Mouse (Mus musculus): ENCODE results near the gene Erbb2. TPM values are rescaled to one million over a fixed set of nuclear protein-coding genes. Genes with fewer than 3 reads are reported as not detected.

The Erbb2 gene
- polyA plus RNA-seq (2015; fragmentation: Nextera tagmentation; extraction: Ambion mirVana), result 10.4 and 10.9 TPM in 2 replicates

DNA sequence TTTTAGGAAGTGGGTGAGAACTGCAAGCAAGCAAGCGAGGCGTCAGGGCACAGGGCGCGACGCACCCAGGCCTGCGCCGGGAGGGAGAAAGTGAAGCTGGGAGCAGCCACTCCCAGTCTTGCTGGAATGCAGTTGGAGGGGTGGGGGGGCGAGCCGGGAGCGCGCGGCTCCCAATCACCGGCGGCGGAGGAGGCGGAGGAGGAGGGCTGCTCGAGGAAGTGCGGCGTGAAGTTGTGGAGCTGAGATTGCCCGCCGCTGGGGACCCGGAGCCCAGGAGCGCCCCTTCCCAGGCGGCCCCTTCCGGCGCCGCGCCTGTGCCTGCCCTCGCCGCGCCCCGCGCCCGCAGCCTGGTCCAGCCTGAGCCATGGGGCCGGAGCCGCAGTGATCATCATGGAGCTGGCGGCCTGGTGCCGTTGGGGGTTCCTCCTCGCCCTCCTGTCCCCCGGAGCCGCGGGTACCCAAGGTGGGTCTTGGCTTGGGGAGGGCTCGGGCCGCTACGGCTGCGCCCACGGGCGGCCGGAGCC is at the start of gene Erbb2:
Gene Erbb2, plus strand, starts transcription at position 198 of the 524 bp plus-strand sequence.
- 1% methylated on average over 47 of the region's 49 CpGs for WGBS
- Histone ChIP-seq H3K27me3 (peaks cover 47% of the 10 kb centered on the region), H3K27ac (replicated peaks) (peak within 1 kb of the TSS; percentile 84)

DNA sequence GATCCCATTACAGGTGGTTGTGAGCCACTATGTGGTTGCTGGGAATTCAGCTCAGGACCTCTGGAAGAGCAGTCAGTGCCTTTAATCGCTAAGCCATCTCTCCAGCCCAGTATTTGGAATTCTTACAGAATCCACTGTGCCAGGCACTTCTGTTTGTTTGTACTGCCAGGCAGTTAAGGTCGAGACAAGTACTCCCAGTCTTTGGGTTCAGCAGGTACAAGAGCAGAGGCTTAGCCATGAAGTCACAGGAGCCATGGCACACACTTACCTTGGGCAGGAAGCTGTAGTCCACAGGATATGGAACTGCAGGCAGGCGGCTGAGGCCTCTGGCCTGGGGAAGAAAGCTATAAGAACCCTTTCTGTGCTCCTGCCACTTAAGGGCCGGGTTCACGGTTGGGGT is 48.5 kb upstream of the Erbb2 start:
- Histone ChIP-seq H3K9me3 (no peaks in the 10 kb centered on the region), H3K27ac (replicated peaks) (no peak overlapping the region), H3K4me3 (no peak overlapping the region), H3K27me3 (no peaks in the 10 kb centered on the region), H3K9ac (0 out of 2 replicates have a peak overlapping the region, but pooled peaks have one; percentile 22), H3K4me2 (no peak overlapping the region), H3K36me3 (no peaks in the 10 kb centered on the region), H3K4me1 (replicated peaks) (peaks cover 39% of the 10 kb centered on the region)
- ATAC-seq (ENCODE audit: low read depth), result no peak
- 84% methylated on average over 5 of the region's 5 CpGs for WGBS

More for the DNA sequence above, at the start of gene Erbb2:
- peak; percentile 60 for ATAC-seq (ENCODE audit: low read depth)
- Histone ChIP-seq H3K36me3 (no peaks in the 10 kb centered on the region), H3K4me3 (peak within 1 kb of the TSS; percentile 64), H3K4me1 (replicated peaks) (peaks cover 51% of the 10 kb centered on the region), H3K9me3 (no peaks in the 10 kb centered on the region), H3K4me2 (peak within 1 kb of the TSS; percentile 96), H3K9ac (peak within 1 kb of the TSS; percentile 82)

DNA sequence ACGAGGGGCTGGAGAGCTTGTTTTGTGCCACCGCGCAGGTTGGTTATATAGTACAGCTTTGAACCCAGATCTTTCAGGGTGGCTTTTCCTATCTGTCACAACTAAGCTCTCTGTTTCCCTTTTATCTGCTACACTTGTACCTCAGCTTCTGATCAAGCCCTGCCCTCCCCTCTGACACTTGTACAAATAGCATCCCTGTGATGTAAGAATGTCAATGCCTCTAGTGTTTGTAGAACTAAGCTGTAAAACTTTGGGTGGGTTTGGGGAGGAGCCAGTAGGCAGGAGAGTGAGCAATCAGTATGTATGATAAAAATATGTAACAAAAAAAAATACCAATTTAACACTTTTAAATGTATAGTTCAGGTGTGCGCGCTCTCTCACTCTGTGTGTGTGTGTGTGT is 47.9 kb upstream of the Erbb2 start:
- Histone ChIP-seq H3K9me3 (no peaks in the 10 kb centered on the region), H3K4me2 (no peak overlapping the region), H3K4me1 (replicated peaks) (peaks cover 33% of the 10 kb centered on the region), H3K27ac (replicated peaks) (no peak overlapping the region), H3K27me3 (no peaks in the 10 kb centered on the region), H3K36me3 (no peaks in the 10 kb centered on the region), H3K9ac (no peak overlapping the region), H3K4me3 (no peak overlapping the region)
- WGBS, result 93% methylated on average over 5 of the region's 5 CpGs
- ATAC-seq (ENCODE audit: low read depth), result no peak

DNA sequence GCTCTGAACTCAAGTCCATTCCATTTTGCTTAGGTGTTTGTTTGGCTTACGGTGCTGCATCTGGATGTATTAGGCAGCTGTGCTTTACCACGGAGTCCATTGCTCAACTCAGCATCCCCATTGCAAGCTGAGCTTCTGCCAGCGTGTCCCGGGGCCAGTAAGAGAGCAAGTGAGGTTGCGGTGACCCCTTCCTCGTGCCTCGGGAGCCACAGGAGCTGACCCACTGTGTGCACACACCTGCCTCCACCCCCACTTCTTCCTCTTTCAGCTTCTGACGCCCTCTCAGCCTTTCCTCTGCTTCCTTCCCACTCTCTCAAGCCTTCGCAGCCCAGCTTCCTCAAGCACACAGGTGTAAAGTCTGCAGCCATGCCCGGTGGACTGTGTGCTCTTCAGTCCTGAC is 46.0 kb upstream of the Erbb2 start:
- no peaks in the 10 kb centered on the region for H3K36me3 ChIP-seq
- ATAC-seq (ENCODE audit: low read depth), result no peak
- H3K4me2 ChIP-seq, result no peak overlapping the region
- H3K4me1 ChIP-seq (replicated peaks), result peaks cover 22% of the 10 kb centered on the region
- no peak overlapping the region for H3K9ac ChIP-seq
- H3K9me3 ChIP-seq, result no peaks in the 10 kb centered on the region
- 82% methylated on average over 10 of the region's 10 CpGs for WGBS
- no peak overlapping the region for H3K27ac ChIP-seq (replicated peaks)
- H3K27me3 ChIP-seq, result no peaks in the 10 kb centered on the region
- H3K4me3 ChIP-seq, result no peak overlapping the region

DNA sequence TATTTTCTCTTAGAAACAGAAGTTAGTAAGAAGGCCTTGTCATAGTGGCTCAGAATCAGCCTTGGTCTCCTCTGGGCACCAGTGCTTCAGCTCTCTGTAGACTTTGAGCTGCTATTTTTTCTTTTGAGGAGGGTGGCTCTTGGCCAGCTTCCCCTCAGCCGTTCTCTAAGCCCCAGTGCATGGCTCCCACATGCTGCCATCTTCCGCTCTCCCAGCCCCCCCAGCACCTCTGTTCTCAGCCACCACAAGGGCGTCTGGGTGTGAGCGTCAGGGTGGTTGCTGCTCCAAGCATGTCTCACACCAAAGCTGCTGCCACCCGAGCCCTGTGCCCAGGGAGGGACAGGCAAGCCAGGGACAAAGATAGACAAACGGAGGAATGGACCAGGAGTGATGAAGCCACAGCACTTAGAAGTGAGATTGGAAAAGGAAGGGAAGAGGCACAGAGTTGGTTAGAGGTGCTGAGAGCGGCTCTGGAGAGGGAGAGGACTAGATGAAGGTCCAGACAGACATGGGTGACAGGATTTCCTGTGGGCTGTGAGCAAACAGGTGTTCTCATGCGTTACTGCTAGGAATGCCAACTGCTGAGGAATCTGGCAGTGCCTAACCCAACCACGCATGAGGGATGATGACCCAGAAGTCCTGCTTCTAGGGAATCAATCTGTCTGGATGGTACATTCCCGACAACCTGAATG is 45.0 kb upstream of the Erbb2 start:
- 84% methylated on average over 10 of the region's 10 CpGs for WGBS
- Histone ChIP-seq H3K36me3 (no peaks in the 10 kb centered on the region), H3K4me3 (no peak overlapping the region), H3K9me3 (no peaks in the 10 kb centered on the region), H3K9ac (no peak overlapping the region), H3K27me3 (no peaks in the 10 kb centered on the region), H3K4me2 (no peak overlapping the region), H3K27ac (replicated peaks) (no peak overlapping the region), H3K4me1 (replicated peaks) (peaks cover 22% of the 10 kb centered on the region)
- ATAC-seq (ENCODE audit: low read depth), result no peak

DNA sequence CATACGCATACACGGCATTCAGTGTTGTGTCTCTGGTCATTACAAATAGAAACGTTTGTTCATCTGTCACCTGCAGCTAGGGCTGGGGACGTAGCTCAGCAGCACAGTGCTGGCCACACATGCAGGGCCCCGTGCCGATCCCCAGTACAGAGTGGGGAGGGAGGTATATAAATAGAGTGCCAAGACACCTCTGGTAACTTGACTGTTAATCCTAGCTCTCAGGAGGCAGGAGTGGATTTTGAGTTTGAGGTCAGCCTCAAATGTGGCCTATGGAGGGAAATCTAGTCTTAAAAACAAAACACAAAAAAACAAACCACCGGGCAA is 44.4 kb upstream of the Erbb2 start:
- H3K9me3 ChIP-seq, result no peaks in the 10 kb centered on the region
- ATAC-seq (ENCODE audit: low read depth), result no peak
- H3K27ac ChIP-seq (replicated peaks), result no peak overlapping the region
- 87% methylated on average over 7 of the region's 7 CpGs for WGBS
- H3K36me3 ChIP-seq, result no peaks in the 10 kb centered on the region
- no peak overlapping the region for H3K4me3 ChIP-seq
- peaks cover 22% of the 10 kb centered on the region for H3K4me1 ChIP-seq (replicated peaks)
- H3K27me3 ChIP-seq, result no peaks in the 10 kb centered on the region
- no peak overlapping the region for H3K9ac ChIP-seq
- no peak overlapping the region for H3K4me2 ChIP-seq

DNA sequence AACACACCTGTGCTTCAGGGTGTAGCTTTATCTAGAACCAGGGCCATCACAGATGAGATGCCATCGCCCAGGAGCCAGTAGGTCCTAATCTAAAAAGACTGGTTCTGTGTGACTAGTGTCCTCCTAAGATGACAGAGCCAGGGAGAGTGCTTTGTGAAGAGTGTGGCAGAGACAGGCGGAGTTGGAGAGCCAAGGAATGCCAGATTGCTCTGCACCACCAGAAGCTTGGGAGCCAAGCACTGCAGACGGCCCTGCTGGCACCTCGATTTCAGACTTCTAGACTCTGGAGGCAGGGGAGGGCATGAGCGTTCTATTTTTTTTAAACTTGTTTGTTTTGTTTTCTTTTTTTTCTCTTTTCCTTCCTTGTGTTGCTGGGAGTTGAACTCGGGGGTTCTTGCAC is 42.9 kb upstream of the Erbb2 start:
- ATAC-seq (ENCODE audit: low read depth), result no peak
- Histone ChIP-seq H3K36me3 (no peaks in the 10 kb centered on the region), H3K4me2 (no peak overlapping the region), H3K9me3 (no peaks in the 10 kb centered on the region), H3K27ac (replicated peaks) (no peak overlapping the region), H3K9ac (no peak overlapping the region), H3K4me3 (no peak overlapping the region), H3K4me1 (replicated peaks) (peaks cover 22% of the 10 kb centered on the region), H3K27me3 (no peaks in the 10 kb centered on the region)
- WGBS, result 85% methylated on average over 6 of the region's 6 CpGs

DNA sequence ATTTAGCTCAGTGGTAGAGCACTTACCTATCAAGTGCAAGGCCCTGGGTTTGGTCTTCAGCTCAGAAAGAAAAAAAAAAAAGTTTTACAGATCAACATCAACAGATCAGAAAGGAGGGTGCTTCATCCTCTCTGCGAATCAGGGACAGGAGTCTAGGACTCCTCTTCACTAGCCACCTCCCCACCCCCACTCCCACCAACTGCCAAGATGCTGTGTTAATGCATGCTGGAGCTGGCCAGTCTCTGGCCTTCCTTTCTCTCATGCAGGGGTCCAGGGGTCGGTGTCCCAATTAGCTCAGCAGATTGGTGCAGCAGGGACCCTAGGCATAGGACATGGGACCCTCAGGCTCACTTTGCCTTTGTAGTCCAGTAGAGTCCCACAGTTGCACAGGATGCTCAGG is 41.7 kb upstream of the Erbb2 start:
- no peak overlapping the region for H3K27ac ChIP-seq (replicated peaks)
- H3K27me3 ChIP-seq, result no peaks in the 10 kb centered on the region

DNA sequence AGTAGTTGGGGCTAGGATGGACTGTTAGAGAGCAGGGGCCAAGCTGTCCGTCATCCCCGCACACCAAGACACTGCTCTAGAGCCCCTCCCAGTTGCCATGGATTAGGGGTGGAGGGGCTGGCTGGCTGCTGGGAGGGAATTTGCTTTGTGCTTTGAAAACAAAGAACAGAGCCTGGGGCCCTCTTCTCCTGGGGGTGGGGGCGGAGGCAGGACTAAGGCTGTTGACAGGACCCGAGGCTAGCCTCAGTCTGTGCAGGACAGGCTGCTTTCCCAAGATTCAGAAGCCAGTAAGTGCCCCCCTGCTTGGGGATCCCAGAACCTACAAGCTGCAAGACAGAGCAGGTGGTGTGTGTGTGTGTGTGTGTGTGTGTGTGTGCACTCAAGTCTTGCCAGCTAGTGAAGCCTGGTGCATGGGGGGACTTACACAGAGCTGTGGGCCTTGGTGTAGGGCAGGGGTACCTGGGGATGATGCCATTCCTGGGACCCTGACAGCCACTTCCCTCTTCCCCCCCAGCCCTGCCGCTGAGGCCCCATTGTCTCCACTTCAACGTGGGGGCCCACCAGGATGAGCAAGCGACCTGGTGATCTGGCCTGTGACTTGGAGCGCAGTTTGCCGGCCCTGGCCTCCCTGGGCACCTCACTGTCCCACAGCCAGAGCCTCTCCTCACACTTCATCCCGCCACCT is 40.6 kb upstream of the Erbb2 start:
- H3K4me2 ChIP-seq, result 0 out of 2 replicates have a peak overlapping the region, but pooled peaks have one; percentile 14
- H3K9ac ChIP-seq, result peak overlapping the region; percentile 8; the same call in 1 of the 2 replicates
- peaks cover 23% of the 10 kb centered on the region for H3K36me3 ChIP-seq
- peak; percentile 56 for ATAC-seq (ENCODE audit: low read depth)
- no peaks in the 10 kb centered on the region for H3K9me3 ChIP-seq
- peak overlapping the region; percentile 52 for H3K27ac ChIP-seq (replicated peaks)
- H3K4me3 ChIP-seq, result no peak overlapping the region
- 34% methylated on average over 10 of the region's 10 CpGs for WGBS
- H3K27me3 ChIP-seq, result no peaks in the 10 kb centered on the region
- H3K4me1 ChIP-seq (replicated peaks), result peaks cover 22% of the 10 kb centered on the region

More for the DNA sequence above, 41.7 kb upstream of the Erbb2 start:
- Histone ChIP-seq H3K4me3 (no peak overlapping the region), H3K4me2 (no peak overlapping the region), H3K9me3 (no peaks in the 10 kb centered on the region), H3K4me1 (replicated peaks) (peaks cover 22% of the 10 kb centered on the region), H3K9ac (no peak overlapping the region), H3K36me3 (peaks cover 12% of the 10 kb centered on the region)
- no peak for ATAC-seq (ENCODE audit: low read depth)
- 87% methylated on average over 2 of the region's 2 CpGs for WGBS

DNA sequence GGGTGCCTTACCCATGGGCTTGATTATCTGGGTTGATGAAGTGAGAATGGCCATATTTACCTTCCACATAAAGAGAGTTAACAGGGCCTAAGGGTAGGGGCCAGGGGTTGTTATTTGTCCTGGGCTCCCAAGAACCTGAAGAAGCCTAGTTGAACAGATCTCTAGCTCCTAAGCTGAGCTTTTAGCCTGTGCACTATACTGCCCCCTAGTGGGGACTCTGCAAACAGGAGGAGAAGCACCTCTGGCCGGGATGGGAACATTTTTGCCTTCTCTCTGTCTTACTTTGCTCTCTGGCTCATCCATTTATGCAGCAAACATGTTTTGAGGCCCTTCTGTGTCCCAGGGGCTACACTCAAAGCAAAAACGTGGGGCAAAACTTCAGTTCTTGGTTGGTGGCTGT is 39.9 kb upstream of the Erbb2 start:
- Histone ChIP-seq H3K4me2 (0 out of 2 replicates have a peak overlapping the region, but pooled peaks have one; percentile 14), H3K27ac (replicated peaks) (0 out of 2 replicates have a peak overlapping the region, but pooled peaks have one; percentile 52)

DNA sequence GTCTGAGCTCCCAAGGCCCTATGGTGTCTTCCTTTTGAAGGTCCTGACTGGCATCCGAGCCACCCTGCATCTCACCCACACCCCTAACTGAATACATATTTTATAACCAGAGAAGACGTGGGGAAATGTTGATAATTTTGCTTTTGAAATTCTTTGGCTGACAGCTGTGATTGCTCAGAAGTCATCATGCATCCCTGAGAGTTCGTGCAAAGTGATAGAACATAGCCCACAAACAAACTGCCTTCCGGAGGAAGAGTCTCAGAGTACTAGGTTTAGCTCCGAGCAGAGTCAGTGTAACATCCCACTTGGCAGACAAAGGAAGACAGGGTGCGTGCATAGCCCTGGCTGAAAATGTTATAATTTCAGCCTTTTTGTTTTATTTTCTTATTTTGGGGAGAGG is 39.0 kb upstream of the Erbb2 start:
- no peak for ATAC-seq (ENCODE audit: low read depth)
- H3K9ac ChIP-seq, result no peak overlapping the region
- 90% methylated on average over 6 of the region's 6 CpGs for WGBS

More for the DNA sequence above, 39.9 kb upstream of the Erbb2 start:
- H3K4me3 ChIP-seq, result no peak overlapping the region
- 5% methylated on average over 2 of the region's 2 CpGs for WGBS
- ATAC-seq (ENCODE audit: low read depth), result no peak
- peaks cover 30% of the 10 kb centered on the region for H3K36me3 ChIP-seq
- peaks cover 22% of the 10 kb centered on the region for H3K4me1 ChIP-seq (replicated peaks)
- no peaks in the 10 kb centered on the region for H3K9me3 ChIP-seq
- H3K9ac ChIP-seq, result no peak overlapping the region
- H3K27me3 ChIP-seq, result no peaks in the 10 kb centered on the region

DNA sequence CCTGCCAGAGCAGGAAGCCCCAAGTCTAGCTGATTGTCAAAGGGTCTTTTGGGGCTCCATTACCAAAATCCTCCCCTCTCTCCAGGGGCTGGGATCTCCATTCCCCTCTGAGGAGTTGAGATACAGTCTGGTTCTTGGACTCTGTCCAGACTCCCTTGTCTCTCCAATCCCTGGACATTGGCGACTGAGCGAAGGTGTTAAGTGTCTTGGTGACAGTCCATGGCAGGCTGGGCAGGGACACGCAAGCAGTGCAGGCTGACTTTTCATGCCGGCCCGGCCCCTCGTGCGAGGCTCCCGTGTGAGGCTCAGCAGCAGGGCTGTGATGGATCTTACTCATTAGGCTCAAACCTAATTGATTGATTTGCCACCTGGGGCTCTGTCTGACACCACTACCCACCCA is 38.0 kb upstream of the Erbb2 start:
- ATAC-seq (ENCODE audit: low read depth), result no peak
- H3K4me3 ChIP-seq, result no peak overlapping the region
- H3K4me2 ChIP-seq, result no peak overlapping the region
- H3K9ac ChIP-seq, result no peak overlapping the region
- WGBS, result 64% methylated on average over 8 of the region's 8 CpGs
- peaks cover 48% of the 10 kb centered on the region for H3K36me3 ChIP-seq
- peaks cover 22% of the 10 kb centered on the region for H3K4me1 ChIP-seq (replicated peaks)
- H3K27me3 ChIP-seq, result no peaks in the 10 kb centered on the region
- H3K9me3 ChIP-seq, result no peaks in the 10 kb centered on the region
- no peak overlapping the region for H3K27ac ChIP-seq (replicated peaks)

More for the DNA sequence above, 39.0 kb upstream of the Erbb2 start:
- H3K36me3 ChIP-seq, result peaks cover 38% of the 10 kb centered on the region
- no peak overlapping the region for H3K4me3 ChIP-seq
- no peak overlapping the region for H3K4me2 ChIP-seq
- H3K27ac ChIP-seq (replicated peaks), result no peak overlapping the region
- H3K27me3 ChIP-seq, result no peaks in the 10 kb centered on the region
- H3K9me3 ChIP-seq, result no peaks in the 10 kb centered on the region
- peaks cover 22% of the 10 kb centered on the region for H3K4me1 ChIP-seq (replicated peaks)
